Mouse (Mus musculus): ENCODE results near the gene Ankrd34c. TPM values are rescaled to one million over a fixed set of nuclear protein-coding genes. Genes with fewer than 3 reads are reported as not detected.

Gene Ankrd34c
- polyA plus RNA-seq, 1 experiment, result not detected

DNA sequence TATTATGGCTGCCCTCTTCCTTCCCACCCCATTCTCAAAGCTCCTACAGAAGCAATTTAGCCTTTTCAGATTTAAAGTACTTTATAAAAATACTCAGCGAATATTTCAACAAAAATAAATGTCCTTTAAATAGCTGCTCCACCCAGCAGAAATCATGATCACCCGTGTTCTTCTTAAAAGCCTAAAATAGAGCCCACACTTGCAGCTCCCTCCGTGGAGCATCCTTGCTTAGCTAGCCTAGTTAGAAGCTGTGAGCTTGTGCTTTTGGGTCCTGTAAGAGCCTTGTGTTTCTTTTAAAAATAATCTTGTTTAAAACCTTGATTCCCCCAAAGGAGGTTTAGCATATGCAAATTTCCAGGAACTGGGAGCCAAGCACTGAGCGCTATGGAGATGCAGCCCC, 19.3 kb upstream of the Ankrd34c start:
- Histone ChIP-seq H3K27ac (ENCODE audit: control insufficient read depth, insufficient read depth, low read depth, low read length) (no peak overlapping the region), H3K27me3 (ENCODE audit: control insufficient read depth, insufficient read depth, low read length) (no peaks in the 10 kb centered on the region), H3K4me3 (ENCODE audit: control insufficient read depth, low read depth, low read length) (no peak overlapping the region), H3K36me3 (ENCODE audit: control insufficient read depth, insufficient read depth, low read length) (no peaks in the 10 kb centered on the region), H3K4me1 (ENCODE audit: control insufficient read depth, insufficient read depth, low read length) (no peaks in the 10 kb centered on the region)
- no peak for TF ChIP-seq POLR2A (IDR thresholded peaks at IDR 0.05; ENCODE audit: control insufficient read depth, low read depth, low read length)
- TF ChIP-seq CTCF (IDR thresholded peaks at IDR 0.05; ENCODE audit: control insufficient read depth, insufficient read depth, insufficient replicate concordance, low read depth, low read length), result no peak

DNA sequence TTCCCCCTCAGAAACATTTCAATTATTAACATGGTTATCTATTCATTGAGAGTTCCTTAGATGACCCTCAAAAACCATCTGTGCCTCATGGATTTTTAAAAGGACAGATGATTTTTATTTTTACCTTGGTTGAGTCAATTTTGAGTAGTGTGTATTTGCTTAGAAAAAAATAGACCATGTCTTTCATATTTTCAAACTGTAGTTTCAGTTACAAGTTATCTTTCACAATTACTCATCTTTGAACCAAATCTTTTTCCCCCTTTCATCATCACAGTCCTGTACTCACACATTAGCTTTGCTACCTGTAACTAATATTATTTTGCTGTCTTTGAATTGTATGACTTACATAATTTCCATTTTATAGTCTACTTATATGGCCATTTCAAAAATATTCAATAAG, 1.8 kb upstream of the Ankrd34c start:
- H3K4me3 ChIP-seq (ENCODE audit: control insufficient read depth, low read depth, low read length), result no peak overlapping the region
- peaks cover 6% of the 10 kb centered on the region for H3K4me1 ChIP-seq (ENCODE audit: control insufficient read depth, insufficient read depth, low read length)
- H3K36me3 ChIP-seq (ENCODE audit: control insufficient read depth, insufficient read depth, low read length), result no peaks in the 10 kb centered on the region
- H3K27me3 ChIP-seq (ENCODE audit: control insufficient read depth, insufficient read depth, low read length), result no peaks in the 10 kb centered on the region
- no peak for TF ChIP-seq CTCF (IDR thresholded peaks at IDR 0.05; ENCODE audit: control insufficient read depth, insufficient read depth, insufficient replicate concordance, low read depth, low read length)
- no peak for TF ChIP-seq POLR2A (IDR thresholded peaks at IDR 0.05; ENCODE audit: control insufficient read depth, low read depth, low read length)
- H3K27ac ChIP-seq (ENCODE audit: control insufficient read depth, insufficient read depth, low read depth, low read length), result no peak overlapping the region

DNA sequence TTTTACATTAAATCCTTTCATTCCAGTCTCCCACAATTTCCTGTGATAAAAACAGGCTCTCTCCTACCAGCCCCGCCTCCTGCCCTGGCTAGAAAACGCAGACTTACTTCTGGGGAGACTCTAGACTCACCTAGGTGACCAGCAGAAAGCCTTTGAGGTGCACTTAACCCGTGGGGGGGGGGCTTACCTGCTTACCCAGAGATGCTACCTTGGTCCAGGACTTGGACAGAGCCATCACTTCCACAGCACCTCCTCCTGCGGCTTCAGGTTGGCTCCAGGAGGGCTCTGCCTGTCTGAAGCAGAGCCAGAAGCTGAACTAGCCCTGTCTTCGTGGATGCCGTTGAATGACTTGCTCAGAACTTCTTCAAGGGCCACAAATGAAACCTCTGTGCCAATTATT, 387 bp downstream of the Ankrd34c start:
- H3K4me3 ChIP-seq (ENCODE audit: control insufficient read depth, low read depth, low read length), result no peak overlapping the region
- no peak overlapping the region for H3K27ac ChIP-seq (ENCODE audit: control insufficient read depth, insufficient read depth, low read depth, low read length)
- H3K4me1 ChIP-seq (ENCODE audit: control insufficient read depth, insufficient read depth, low read length), result peaks cover 6% of the 10 kb centered on the region
- no peaks in the 10 kb centered on the region for H3K36me3 ChIP-seq (ENCODE audit: control insufficient read depth, insufficient read depth, low read length)
- no peaks in the 10 kb centered on the region for H3K27me3 ChIP-seq (ENCODE audit: control insufficient read depth, insufficient read depth, low read length)
- no peak for TF ChIP-seq CTCF (IDR thresholded peaks at IDR 0.05; ENCODE audit: control insufficient read depth, insufficient read depth, insufficient replicate concordance, low read depth, low read length)
- no peak for TF ChIP-seq POLR2A (IDR thresholded peaks at IDR 0.05; ENCODE audit: control insufficient read depth, low read depth, low read length)

DNA sequence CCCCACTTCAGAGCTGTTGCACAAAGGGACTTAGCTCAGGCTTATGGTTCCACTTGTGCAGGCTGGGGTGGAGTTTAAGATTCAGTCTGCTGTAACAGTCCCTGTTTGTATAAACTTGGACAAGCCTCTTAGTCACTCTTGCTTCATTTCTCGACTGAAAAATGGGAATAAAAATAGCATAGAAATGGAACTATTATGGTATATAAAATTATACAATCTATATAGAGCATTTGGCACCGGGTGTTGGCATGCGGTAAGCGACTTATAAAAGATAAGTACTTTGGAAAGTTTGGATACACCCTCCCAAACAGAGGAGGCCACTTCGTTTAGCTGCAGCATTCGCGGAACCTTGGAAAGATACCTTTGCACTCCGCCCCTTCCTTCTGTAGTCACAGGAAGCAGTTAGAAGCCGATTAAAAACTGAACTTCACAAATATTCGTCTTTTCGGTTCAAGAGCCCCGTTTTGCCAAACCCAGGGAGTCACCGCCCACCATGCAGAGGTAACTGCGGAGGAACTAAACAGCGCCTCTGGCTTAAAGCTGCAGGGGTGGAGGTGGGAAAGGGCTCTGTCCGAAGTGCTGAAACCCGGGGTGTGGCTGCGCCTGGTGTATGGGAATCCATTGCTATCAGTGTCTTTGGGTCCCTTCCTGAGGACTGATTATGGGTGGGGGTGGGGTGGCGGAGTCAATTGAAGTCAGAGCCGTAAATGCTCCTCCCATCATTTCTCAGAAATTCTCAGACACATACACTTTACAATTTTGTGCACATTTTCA, 1.2 kb downstream of the Ankrd34c start:
- no peak overlapping the region for H3K4me3 ChIP-seq (ENCODE audit: control insufficient read depth, low read depth, low read length)
- TF ChIP-seq POLR2A (IDR thresholded peaks at IDR 0.05; ENCODE audit: control insufficient read depth, low read depth, low read length) (no peak), CTCF (IDR thresholded peaks at IDR 0.05; ENCODE audit: control insufficient read depth, insufficient read depth, insufficient replicate concordance, low read depth, low read length) (no peak)
- H3K4me1 ChIP-seq (ENCODE audit: control insufficient read depth, insufficient read depth, low read length), result peaks cover 6% of the 10 kb centered on the region
- no peaks in the 10 kb centered on the region for H3K27me3 ChIP-seq (ENCODE audit: control insufficient read depth, insufficient read depth, low read length)
- no peak overlapping the region for H3K27ac ChIP-seq (ENCODE audit: control insufficient read depth, insufficient read depth, low read depth, low read length)
- H3K36me3 ChIP-seq (ENCODE audit: control insufficient read depth, insufficient read depth, low read length), result no peaks in the 10 kb centered on the region

DNA sequence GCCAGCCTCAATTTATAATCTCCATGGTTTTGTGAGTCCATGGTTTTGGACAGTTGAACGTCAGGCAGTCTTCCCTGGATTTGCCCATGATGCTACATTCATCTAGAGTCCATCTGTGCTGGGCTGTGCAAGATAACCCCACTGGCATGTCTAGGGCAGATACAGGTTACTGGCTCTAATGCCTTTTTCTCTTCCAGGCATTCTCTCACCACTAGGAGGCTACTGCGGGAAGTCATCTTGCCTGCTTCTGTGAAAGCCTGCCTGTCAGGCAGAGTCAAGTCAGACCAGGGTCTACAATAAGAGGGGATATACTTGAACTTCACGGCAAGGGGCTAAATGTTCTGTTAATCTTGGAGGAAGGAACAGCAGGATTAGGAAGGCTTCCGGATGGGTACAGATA, 31.4 kb downstream of the Ankrd34c start:
- Histone ChIP-seq H3K4me3 (ENCODE audit: control insufficient read depth, low read depth, low read length) (no peak overlapping the region), H3K4me1 (ENCODE audit: control insufficient read depth, insufficient read depth, low read length) (no peaks in the 10 kb centered on the region), H3K27me3 (ENCODE audit: control insufficient read depth, insufficient read depth, low read length) (no peaks in the 10 kb centered on the region), H3K36me3 (ENCODE audit: control insufficient read depth, insufficient read depth, low read length) (no peaks in the 10 kb centered on the region), H3K27ac (ENCODE audit: control insufficient read depth, insufficient read depth, low read depth, low read length) (no peak overlapping the region)
- peak; percentile 24; the same call in 1 of the 2 replicates for TF ChIP-seq CTCF (IDR thresholded peaks at IDR 0.05; ENCODE audit: control insufficient read depth, insufficient read depth, insufficient replicate concordance, low read depth, low read length)
- TF ChIP-seq POLR2A (IDR thresholded peaks at IDR 0.05; ENCODE audit: control insufficient read depth, low read depth, low read length), result no peak

DNA sequence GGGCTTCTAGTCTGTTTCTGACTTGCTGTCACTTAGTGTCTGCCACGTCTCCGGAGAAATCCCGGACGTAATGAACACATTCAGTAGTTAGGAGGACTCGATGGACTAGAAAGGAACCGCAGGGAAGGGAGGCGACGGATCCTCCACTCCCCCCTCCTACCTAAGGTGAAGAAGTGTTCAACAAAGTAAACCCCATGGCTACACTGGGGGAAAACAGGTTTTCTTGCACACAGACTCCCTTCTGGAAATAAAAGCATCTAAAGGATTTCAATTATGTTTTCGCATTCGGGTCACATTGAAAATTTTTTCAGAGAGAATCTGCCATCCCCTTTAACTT, 33.1 kb downstream of the Ankrd34c start:
- no peaks in the 10 kb centered on the region for H3K27me3 ChIP-seq (ENCODE audit: control insufficient read depth, insufficient read depth, low read length)
- H3K4me3 ChIP-seq (ENCODE audit: control insufficient read depth, low read depth, low read length), result peak overlapping the region; percentile 90
- TF ChIP-seq CTCF (IDR thresholded peaks at IDR 0.05; ENCODE audit: control insufficient read depth, insufficient read depth, insufficient replicate concordance, low read depth, low read length) (no peak), POLR2A (IDR thresholded peaks at IDR 0.05; ENCODE audit: control insufficient read depth, low read depth, low read length) (no peak)
- no peaks in the 10 kb centered on the region for H3K36me3 ChIP-seq (ENCODE audit: control insufficient read depth, insufficient read depth, low read length)
- H3K27ac ChIP-seq (ENCODE audit: control insufficient read depth, insufficient read depth, low read depth, low read length), result peak overlapping the region; percentile 96
- no peaks in the 10 kb centered on the region for H3K4me1 ChIP-seq (ENCODE audit: control insufficient read depth, insufficient read depth, low read length)

DNA sequence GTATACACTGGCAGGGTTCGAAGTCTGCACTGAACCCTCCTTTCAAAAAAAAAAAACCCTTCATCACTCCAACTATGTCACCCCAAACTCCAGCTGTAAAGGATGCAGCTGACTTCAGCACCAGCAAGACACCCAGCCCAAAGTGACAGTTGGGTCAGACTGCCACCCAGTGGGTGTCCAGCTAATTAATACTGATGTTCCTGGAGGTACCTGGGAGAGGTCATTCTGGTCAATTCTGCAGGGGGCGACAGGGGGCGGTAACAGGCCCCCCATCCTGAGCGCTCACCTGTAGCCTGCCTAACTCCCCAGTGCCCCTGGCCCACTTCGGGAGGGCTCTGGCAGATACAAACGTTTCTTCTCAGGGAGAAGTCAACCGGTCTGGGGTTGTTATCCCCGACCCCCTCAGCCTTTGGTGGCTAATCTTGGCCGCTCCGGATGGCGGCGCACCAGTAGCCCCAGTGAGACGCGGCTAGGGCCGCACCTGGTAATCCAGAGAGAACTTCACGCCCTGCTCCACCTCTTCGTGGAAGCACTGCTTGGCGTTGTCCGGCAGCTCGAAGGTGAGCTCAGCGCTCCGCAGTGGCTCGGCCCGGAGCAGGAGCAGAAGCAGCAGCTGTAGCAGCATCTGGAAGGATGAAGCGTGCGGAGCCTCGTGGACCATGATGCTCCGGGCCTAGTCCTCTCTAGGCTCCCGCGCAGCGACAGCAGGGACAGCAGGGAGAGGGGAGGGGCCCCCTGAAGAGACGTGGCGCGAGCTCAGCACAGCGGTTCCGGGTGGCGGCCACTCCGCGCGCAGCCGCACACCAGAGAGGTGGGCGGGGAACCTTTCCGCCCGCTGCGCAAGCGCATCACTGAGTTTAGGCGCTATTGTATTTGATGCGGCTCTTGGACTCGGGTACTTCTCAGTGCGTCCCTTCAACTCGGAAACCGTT, 33.7 kb downstream of the Ankrd34c start, which contains the start of gene Tmed3:
Gene Tmed3 (minus strand): TSS at position 804 of the 932 bp plus-strand sequence.
- Histone ChIP-seq H3K27me3 (ENCODE audit: control insufficient read depth, insufficient read depth, low read length) (no peaks in the 10 kb centered on the region), H3K27ac (ENCODE audit: control insufficient read depth, insufficient read depth, low read depth, low read length) (peak within 1 kb of the TSS; percentile 96), H3K4me3 (ENCODE audit: control insufficient read depth, low read depth, low read length) (peak within 1 kb of the TSS; percentile 90), H3K36me3 (ENCODE audit: control insufficient read depth, insufficient read depth, low read length) (no peaks in the 10 kb centered on the region), H3K4me1 (ENCODE audit: control insufficient read depth, insufficient read depth, low read length) (no peaks in the 10 kb centered on the region)
- TF ChIP-seq CTCF (IDR thresholded peaks at IDR 0.05; ENCODE audit: control insufficient read depth, insufficient read depth, insufficient replicate concordance, low read depth, low read length) (no peak), POLR2A (IDR thresholded peaks at IDR 0.05; ENCODE audit: control insufficient read depth, low read depth, low read length) (peak; percentile 88)
